Mouse (Mus musculus): Measurements from ENCODE around the gene Rasgrp1.

Rasgrp1 gene

DNA sequence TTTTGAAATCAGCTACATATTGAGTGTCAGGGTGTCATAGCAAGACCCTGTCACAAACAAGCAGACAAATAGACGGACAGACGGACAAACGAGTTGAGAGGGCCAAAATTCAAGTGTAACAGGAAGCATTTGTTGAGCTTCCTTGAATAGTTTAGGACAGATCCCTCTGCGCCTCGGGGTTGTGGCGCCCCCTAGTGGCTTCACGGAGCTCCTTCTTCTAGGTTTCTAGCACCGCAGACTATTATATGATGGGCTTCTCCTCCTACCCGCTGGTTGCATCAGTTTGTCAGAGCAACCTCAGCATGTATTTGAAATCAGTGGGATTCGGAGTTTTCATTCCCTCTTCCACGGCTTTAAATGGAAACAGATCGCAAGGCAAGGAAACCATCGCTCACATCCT lies 111.5 kb downstream of the Rasgrp1 start:
- DNase-seq, result peak; percentile 80

DNA sequence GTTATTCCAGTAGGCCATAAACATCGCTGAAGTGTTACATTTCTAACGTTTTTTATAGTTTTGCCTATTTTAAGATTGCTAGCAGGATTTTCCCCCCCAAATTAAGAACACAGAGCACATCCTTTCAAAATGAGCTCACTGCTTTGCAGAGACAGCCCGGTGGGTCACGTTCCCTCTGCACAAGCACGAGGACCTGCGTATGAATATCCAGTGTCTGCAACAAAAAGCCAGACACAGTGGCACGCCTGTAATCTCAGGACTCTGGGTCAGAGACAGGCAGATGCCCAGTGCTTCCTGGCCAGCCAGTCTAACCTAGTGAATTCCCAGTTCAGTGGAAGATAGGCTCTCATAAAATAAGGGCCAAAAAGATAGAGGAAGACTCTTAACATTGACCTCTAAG lies 112.5 kb downstream of the Rasgrp1 start:
- DNase-seq, result no peak
